Mouse (Mus musculus) cerebellum, adult 2 months (tissue): Measurements from ENCODE around the gene Cdc7. TPM values are rescaled to one million over a fixed set of nuclear protein-coding genes. Genes with fewer than 3 reads are reported as not detected.
A peak's percentile ranks its signal among the peaks of the same experiment; 100 is the strongest.

Source experiments
- DNase-seq, 2 experiments: peaks; one replicate each; pipeline ENCODE4 v3.0.0; 2021
- H3K27ac ChIP-seq: fragments of 200-500 bp; 2 replicates; pipeline ENCODE4 v1.5.1; 2012; ENCODE audit warnings: low read length, control low read depth, inconsistent platforms; ENCODE audit not compliant: insufficient read depth
- H3K27me3 ChIP-seq: fragments of 200-500 bp; 2 replicates; pipeline ENCODE4 v1.6.1; 2012; ENCODE audit warnings: inconsistent platforms, mild to moderate bottlenecking, low read length, moderate library complexity; ENCODE audit not compliant: control insufficient read depth, insufficient read depth
- H3K4me1 ChIP-seq: fragments of 200-500 bp; 2 replicates; pipeline ENCODE4 v1.6.1; 2011; ENCODE audit warnings: low read length; ENCODE audit not compliant: control insufficient read depth, insufficient read depth
- H3K4me3 ChIP-seq: fragments of 200-500 bp; replicated peaks from 2 replicates; pipeline ENCODE3; 2011; ENCODE audit warnings: mild to moderate bottlenecking, low read depth, low read length, control low read depth; ENCODE audit not compliant: insufficient read depth
- CTCF ChIP-seq: fragments of 200-500 bp; IDR thresholded peaks from 2 replicates; pipeline ENCODE4 v1.5.1; 2011; ENCODE audit warnings: low read depth, mild to moderate bottlenecking, control low read depth, low read length, moderate library complexity, borderline replicate concordance; ENCODE audit not compliant: insufficient read depth
- POLR2A ChIP-seq: fragments of 200-500 bp; IDR thresholded peaks from 2 replicates; pipeline ENCODE4 v1.6.1; 2011; ENCODE audit warnings: low read length, control low read depth, borderline replicate concordance; ENCODE audit not compliant: insufficient read depth
- WGBS: fragments of 180-500 bp; shearing (Covaris S2); methylation state at CpG from one replicate; pipeline ENCODE4 v1.1.7; 2018; 5-methylcytosine and 5-hydroxymethylcytosine counted together
- polyA plus RNA-seq: library from polyadenylated mRNA; depleted of rRNA; stranded (reverse); fragments of >200 nt; gene quantifications from 2 replicates; pipeline ENCODE4 v1.2.3, GENCODE M21; 2012

Cdc7 gene
- polyA plus RNA-seq, 1 experiment: 31.2 TPM

- WGBS: 57% methylated on average over 5 of the region's 5 CpGs
Measured at GRCm38 (mm10) chr5:106995886-106996538, 31.9 kb downstream of the Cdc7 start.

DNA sequence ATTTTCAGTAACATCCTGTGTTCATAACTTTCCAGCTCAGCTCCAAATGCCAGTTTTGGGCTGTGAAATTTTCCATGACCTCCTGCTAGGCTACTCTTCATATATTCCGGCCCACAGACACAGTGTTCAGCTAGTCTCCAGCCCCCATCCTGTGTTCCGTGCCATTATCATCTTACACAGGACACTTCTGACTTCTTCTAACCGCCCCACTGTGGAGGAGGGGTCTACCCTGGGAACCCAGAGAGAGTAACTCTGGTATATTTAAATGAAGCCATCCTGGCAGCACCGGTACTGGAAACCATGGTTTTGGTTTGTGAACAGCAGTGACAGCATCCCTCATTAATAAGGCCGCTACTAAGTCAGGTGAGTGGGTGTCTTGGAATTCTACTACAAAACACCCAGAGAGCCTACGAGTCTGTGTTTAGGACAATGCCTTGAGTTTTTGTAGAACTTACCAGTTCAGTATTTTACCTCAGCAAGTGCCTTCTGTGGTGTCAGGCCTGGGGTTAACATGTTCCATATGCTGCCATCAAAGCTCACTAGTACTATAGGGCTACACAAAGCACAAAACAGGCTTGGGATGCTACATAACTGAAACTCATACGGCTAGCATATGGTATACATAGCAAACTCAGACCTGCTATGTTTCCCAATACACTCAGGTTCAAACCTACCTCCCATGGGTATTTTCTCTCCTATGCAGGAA is 32.6 kb downstream of the Cdc7 start:
- WGBS: 87% methylated on average over 7 of the region's 7 CpGs
- Histone ChIP-seq H3K27ac (no peak overlapping the region), H3K4me3 (no peak overlapping the region), H3K4me1 (no peaks in the 10 kb centered on the region), H3K27me3 (no peaks in the 10 kb centered on the region; the same call in 1 of the 2 replicates)
- no peak for DNase-seq
- TF ChIP-seq CTCF (no peak), POLR2A (no peak)

More at GRCm38 (mm10) chr5:106995886-106996538, 31.9 kb downstream of the Cdc7 start:
- Histone ChIP-seq H3K27me3 (no peaks in the 10 kb centered on the region; the same call in 1 of the 2 replicates), H3K4me3 (no peak overlapping the region), H3K4me1 (no peaks in the 10 kb centered on the region), H3K27ac (no peak overlapping the region)
- no peak for TF ChIP-seq POLR2A
- 0 out of 2 replicates have a peak, but pooled peaks have one; percentile 3 for TF ChIP-seq CTCF
- DNase-seq: peak; percentile 23 to 49

DNA sequence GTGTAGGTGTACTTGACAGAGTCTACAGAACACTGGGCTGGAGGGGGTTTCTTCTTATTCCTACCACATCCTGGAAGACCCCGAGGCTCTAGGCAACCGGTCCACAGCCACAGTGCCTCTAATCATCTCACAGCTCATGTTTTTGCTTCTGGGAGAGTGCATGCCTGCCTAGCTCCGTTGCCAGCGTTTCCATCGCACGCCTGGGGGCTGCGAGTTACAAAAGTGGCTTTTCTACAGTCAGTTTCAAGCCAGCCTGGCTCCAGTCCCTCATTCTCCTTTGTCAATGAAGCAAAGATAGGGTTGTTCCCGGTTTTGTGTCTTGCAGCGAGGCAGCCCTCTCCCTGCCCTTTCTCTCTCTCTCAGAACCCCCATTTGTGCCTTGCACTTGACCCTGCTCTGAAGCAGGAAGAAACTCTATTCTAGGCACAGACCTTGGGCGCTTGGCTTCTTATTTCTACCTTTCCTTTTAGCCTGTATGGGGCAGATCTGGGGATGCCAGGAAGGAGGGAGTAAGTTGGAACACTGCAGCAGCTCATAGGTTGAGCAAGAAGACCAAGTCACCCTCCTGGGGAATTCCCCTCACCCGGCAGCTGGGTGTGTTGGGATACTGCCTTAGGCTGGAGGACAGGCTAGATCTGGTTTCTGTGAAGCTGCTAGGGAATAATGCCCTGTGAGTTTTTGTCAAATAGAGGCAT is 37.4 kb downstream of the Cdc7 start:
- no peak for DNase-seq
- 35% methylated on average over 11 of the region's 11 CpGs for WGBS
- no peak overlapping the region for H3K4me3 ChIP-seq
- H3K4me1 ChIP-seq: no peaks in the 10 kb centered on the region
- no peak overlapping the region for H3K27ac ChIP-seq
- no peaks in the 10 kb centered on the region; the same call in 1 of the 2 replicates for H3K27me3 ChIP-seq
- TF ChIP-seq POLR2A: no peak
- TF ChIP-seq CTCF: no peak

GRCm38 (mm10) chr5:107002091-107002416 is 37.9 kb downstream of the Cdc7 start:
- 60% methylated on average over 5 of the region's 5 CpGs for WGBS
- no peak for DNase-seq
- TF ChIP-seq POLR2A (no peak), CTCF (no peak)
- no peak overlapping the region for H3K27ac ChIP-seq
- no peak overlapping the region for H3K4me3 ChIP-seq
- no peaks in the 10 kb centered on the region for H3K4me1 ChIP-seq
- no peaks in the 10 kb centered on the region; the same call in 1 of the 2 replicates for H3K27me3 ChIP-seq

GRCm38 (mm10) chr5:107009721-107010120 is 45.6 kb downstream of the Cdc7 start:
- Histone ChIP-seq H3K4me3 (no peak overlapping the region), H3K27me3 (no peaks in the 10 kb centered on the region), H3K4me1 (no peaks in the 10 kb centered on the region), H3K27ac (no peak overlapping the region)
- DNase-seq: no peak
- TF ChIP-seq CTCF (no peak), POLR2A (no peak)
- WGBS: 94% methylated on average over 3 of the region's 3 CpGs

DNA sequence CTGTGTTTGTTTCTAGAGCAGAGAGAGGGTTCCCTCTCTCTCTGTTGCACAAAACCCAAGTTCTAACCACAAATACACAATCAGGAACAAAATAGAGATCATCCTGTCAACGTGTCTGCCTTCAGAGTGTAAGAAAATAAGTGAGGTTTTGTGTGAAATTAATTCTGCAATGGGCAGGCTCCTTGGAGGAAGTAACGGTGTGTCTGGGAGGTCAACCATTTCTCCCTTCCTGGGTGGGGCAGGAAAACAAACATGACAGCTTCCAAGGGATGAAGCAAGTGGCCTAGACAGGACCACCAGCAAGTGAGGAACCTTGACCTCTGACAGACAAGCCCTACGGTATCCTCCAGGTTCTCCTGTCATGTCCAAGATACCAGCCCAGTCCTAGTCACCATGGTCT is 46.2 kb downstream of the Cdc7 start:
- Histone ChIP-seq H3K27ac (no peak overlapping the region), H3K4me3 (no peak overlapping the region), H3K4me1 (no peaks in the 10 kb centered on the region), H3K27me3 (no peaks in the 10 kb centered on the region)
- no peak for DNase-seq
- WGBS: 78% methylated on average over 3 of the region's 3 CpGs
- TF ChIP-seq CTCF: no peak
- no peak for TF ChIP-seq POLR2A

- WGBS: 62% methylated on average over 7 of the region's 7 CpGs
- no peak for DNase-seq
- no peak for TF ChIP-seq POLR2A
- no peak for TF ChIP-seq CTCF
Measured at GRCm38 (mm10) chr5:107011316-107012029, 47.4 kb downstream of the Cdc7 start.

More at GRCm38 (mm10) chr5:107011316-107012029, 47.4 kb downstream of the Cdc7 start:
- no peaks in the 10 kb centered on the region for H3K4me1 ChIP-seq
- H3K27me3 ChIP-seq: no peaks in the 10 kb centered on the region
- no peak overlapping the region for H3K27ac ChIP-seq
- no peak overlapping the region for H3K4me3 ChIP-seq
